Mouse (Mus musculus) layer of hippocampus, postnatal 10 days (tissue): ENCODE results near the gene Ikbkg. TPM values are rescaled to one million over a fixed set of nuclear protein-coding genes. Genes with fewer than 3 reads are reported as not detected.
"Not testable (repeated sequence)": the region's sequence is repeated elsewhere in the genome, so short reads cannot be mapped to it uniquely, and the experiment has no call there.

Experiments
- DNase-seq, 2 experiments: peaks; one replicate each; pipeline ENCODE4 v3.0.0; 2021; ENCODE audit warnings: low spot score in 2 of 2
- long read RNA-seq: library from polyadenylated mRNA; stranded (forward); transcript quantifications from one replicate; pipeline ENCODE4 v2.0.0, GENCODE M21; 2023
- total RNA-seq, 2 experiments: library from RNA; stranded (reverse); gene quantifications; 2 replicates each; pipeline ENCODE4 v1.2.3; 2021

The Ikbkg gene
- 10 to 100 TPM; 45.4 to 51.6 TPM for total RNA-seq
- long read RNA-seq, full-length matches to known transcripts: 10 of 16 reads
- long read RNA-seq, partial matches to known transcripts: 0 of 16 reads
- long read RNA-seq, other reads (novel, unspliced or antisense): 6 of 16 reads

GRCm38 (mm10) chrX:74392535-74393443 is at the start of gene Ikbkg, which contains the start of gene Fam3a:
Gene Ikbkg (plus strand): TSS chrX:74393290.
Gene Fam3a (minus strand): TSS chrX:74393272.
- peak; percentile 60 to 71 for DNase-seq

- DNase-seq: no peak
Observed at GRCm38 (mm10) chrX:74352645-74353466, 40.2 kb upstream of the Ikbkg start.

GRCm38 (mm10) chrX:74353467-74353770 is 39.7 kb upstream of the Ikbkg start, which contains the start of gene Lage3:
Gene Lage3 (minus strand): TSS chrX:74353618.
- peak; percentile 72 to 82 for DNase-seq

GRCm38 (mm10) chrX:74357069-74357468 is 36.0 kb upstream of the Ikbkg start:
- DNase-seq: not testable (repeated sequence)

GRCm38 (mm10) chrX:74359171-74359570 is 33.9 kb upstream of the Ikbkg start:
- DNase-seq: no peak

- no peak for DNase-seq
Observed at GRCm38 (mm10) chrX:74367512-74367911, 25.6 kb upstream of the Ikbkg start.

GRCm38 (mm10) chrX:74368209-74368909 is 24.7 kb upstream of the Ikbkg start:
- DNase-seq: peak; percentile 60 to 71

GRCm38 (mm10) chrX:74372888-74373549 is 20.1 kb upstream of the Ikbkg start, which contains the start of the genes Ubl4a and Slc10a3:
Gene Ubl4a (minus strand): TSS chrX:74373218.
Gene Slc10a3 (minus strand): TSS chrX:74373349.
- DNase-seq: peak; percentile 66 to 80

- DNase-seq: no peak
Observed at GRCm38 (mm10) chrX:74384451-74384850, 8.6 kb upstream of the Ikbkg start.

- DNase-seq: no peak
Observed at GRCm38 (mm10) chrX:74388153-74388552, 4.9 kb upstream of the Ikbkg start.

GRCm38 (mm10) chrX:74400136-74400535 is 7.0 kb downstream of the Ikbkg start:
- no peak for DNase-seq

- no peak for DNase-seq
Observed at GRCm38 (mm10) chrX:74408340-74408739, 15.2 kb downstream of the Ikbkg start.

GRCm38 (mm10) chrX:74413377-74413776 is 20.3 kb downstream of the Ikbkg start:
- peak; percentile 67 to 75 for DNase-seq

GRCm38 (mm10) chrX:74424443-74424842 is 31.4 kb downstream of the Ikbkg start:
- no peak for DNase-seq

GRCm38 (mm10) chrX:74425195-74425594 is 32.1 kb downstream of the Ikbkg start:
- no peak for DNase-seq

- no peak for DNase-seq
Observed at GRCm38 (mm10) chrX:74426256-74426655, 33.2 kb downstream of the Ikbkg start.

GRCm38 (mm10) chrX:74427116-74427515 is 34.0 kb downstream of the Ikbkg start:
- no peak for DNase-seq

- DNase-seq: no peak
Observed at GRCm38 (mm10) chrX:74428146-74428825, 35.2 kb downstream of the Ikbkg start.

GRCm38 (mm10) chrX:74428826-74429276 is 35.8 kb downstream of the Ikbkg start, which contains the start of gene G6pdx:
Gene G6pdx (minus strand): TSS chrX:74429194.
- peak; percentile 78 to 84 for DNase-seq
